Mouse (Mus musculus): ENCODE data around the gene Vegfb. TPM values are rescaled to one million over a fixed set of nuclear protein-coding genes. Genes with fewer than 3 reads are reported as not detected.

The Vegfb gene
- polyA plus RNA-seq, 1 experiment from 2014 or later, result 53.6 TPM

DNA sequence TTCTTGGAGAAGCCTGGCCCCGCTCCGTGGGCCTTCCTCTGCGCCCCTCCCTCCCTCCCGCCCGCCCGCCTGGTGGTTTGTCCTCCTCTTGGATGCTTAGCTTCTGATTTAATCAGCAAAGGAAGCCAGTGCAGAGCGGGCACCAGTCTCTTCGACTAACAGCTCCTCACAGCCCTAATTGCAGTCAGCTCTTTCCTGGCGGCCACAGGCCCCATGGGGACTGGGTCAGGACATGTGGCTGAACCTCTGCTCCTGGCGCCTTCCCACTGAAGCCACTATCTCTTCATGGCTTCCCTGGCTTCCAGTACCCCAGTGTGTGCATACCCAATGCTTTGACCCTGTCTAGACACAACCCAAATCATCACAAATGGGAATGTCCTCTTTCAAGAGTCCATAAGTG lies 31.0 kb downstream of the Vegfb start:
- peaks cover 13% of the 10 kb centered on the region for H3K4me1 ChIP-seq
- no peaks in the 10 kb centered on the region for H3K9me3 ChIP-seq
- peaks cover 74% of the 10 kb centered on the region for H3K36me3 ChIP-seq
- ATAC-seq (ENCODE audit: low FRiP score, low read depth), result no peak
- no peaks in the 10 kb centered on the region for H3K27me3 ChIP-seq
- H3K4me2 ChIP-seq (replicated peaks), result no peak overlapping the region
- H3K27ac ChIP-seq, result no peak overlapping the region
- H3K9ac ChIP-seq, result no peak overlapping the region
- no peak overlapping the region for H3K4me3 ChIP-seq
- WGBS, result 84% methylated on average over 10 of the region's 10 CpGs

DNA sequence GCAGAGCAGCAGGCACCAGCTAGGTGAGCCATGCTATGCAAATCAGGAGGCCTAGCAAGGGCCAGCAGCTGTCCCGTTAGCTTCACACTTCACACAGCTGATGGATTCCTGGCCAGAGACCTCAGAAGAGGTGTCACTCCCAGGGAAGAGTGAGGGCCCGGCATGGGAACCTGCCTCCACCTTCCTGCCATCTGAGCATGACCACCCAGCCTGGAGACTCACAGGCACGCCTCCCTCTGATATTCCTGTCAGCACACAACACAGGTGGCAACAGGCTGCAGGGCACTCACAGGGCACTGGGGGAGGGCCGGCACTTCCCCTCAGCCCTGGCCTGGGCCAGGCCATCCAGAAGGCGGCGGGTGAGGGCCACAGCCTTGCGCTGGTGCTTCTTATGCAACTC lies 32.0 kb downstream of the Vegfb start:
- WGBS, result 63% methylated on average over 7 of the region's 7 CpGs
- no peak overlapping the region for H3K9ac ChIP-seq
- no peaks in the 10 kb centered on the region for H3K27me3 ChIP-seq
- H3K27ac ChIP-seq, result no peak overlapping the region
- ATAC-seq (ENCODE audit: low FRiP score, low read depth), result no peak
- peaks cover 70% of the 10 kb centered on the region for H3K36me3 ChIP-seq
- H3K9me3 ChIP-seq, result no peaks in the 10 kb centered on the region
- no peak overlapping the region for H3K4me3 ChIP-seq
- H3K4me2 ChIP-seq (replicated peaks), result no peak overlapping the region
- H3K4me1 ChIP-seq, result peaks cover 13% of the 10 kb centered on the region

DNA sequence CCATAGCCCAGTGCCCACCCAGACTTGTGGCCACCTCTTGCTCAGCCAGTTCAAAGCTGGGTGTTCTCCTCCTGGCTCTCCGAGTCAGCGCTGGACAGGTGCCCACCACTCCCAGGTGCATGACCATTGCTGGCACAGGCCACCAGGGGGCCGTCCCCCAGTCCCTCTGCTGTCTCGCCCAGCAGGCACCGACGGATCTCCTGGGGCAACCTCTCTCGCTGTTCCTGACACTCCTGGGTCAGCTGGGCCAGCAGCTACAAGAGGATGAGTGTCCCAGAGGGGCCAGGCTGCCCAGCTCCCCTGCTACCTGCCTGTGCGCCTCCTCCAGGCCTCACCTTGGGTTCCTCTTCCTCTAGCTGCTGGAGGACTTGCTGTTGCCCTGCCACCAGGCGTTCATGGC lies 33.4 kb downstream of the Vegfb start:
- peaks cover 19% of the 10 kb centered on the region for H3K4me1 ChIP-seq
- ATAC-seq (ENCODE audit: low FRiP score, low read depth), result no peak
- H3K9ac ChIP-seq, result no peak overlapping the region
- H3K27ac ChIP-seq, result no peak overlapping the region
- H3K27me3 ChIP-seq, result no peaks in the 10 kb centered on the region
- H3K36me3 ChIP-seq, result peaks cover 59% of the 10 kb centered on the region
- H3K9me3 ChIP-seq, result no peaks in the 10 kb centered on the region
- no peak overlapping the region for H3K4me2 ChIP-seq (replicated peaks)
- 58% methylated on average over 9 of the region's 9 CpGs for WGBS
- no peak overlapping the region for H3K4me3 ChIP-seq

GRCm38 (mm10) chr19:6952712-6953037 lies 34.8 kb downstream of the Vegfb start:
- Histone ChIP-seq H3K36me3 (peaks cover 48% of the 10 kb centered on the region), H3K4me1 (peaks cover 19% of the 10 kb centered on the region), H3K9me3 (no peaks in the 10 kb centered on the region), H3K9ac (peak overlapping the region; percentile 84), H3K27me3 (no peaks in the 10 kb centered on the region), H3K4me3 (peak overlapping the region; percentile 69), H3K4me2 (replicated peaks) (peak overlapping the region; percentile 97), H3K27ac (peak overlapping the region; percentile 55; the same call in 1 of the 2 replicates)
- no peak for ATAC-seq (ENCODE audit: low FRiP score, low read depth)
- 15% methylated on average over 3 of the region's 3 CpGs for WGBS

DNA sequence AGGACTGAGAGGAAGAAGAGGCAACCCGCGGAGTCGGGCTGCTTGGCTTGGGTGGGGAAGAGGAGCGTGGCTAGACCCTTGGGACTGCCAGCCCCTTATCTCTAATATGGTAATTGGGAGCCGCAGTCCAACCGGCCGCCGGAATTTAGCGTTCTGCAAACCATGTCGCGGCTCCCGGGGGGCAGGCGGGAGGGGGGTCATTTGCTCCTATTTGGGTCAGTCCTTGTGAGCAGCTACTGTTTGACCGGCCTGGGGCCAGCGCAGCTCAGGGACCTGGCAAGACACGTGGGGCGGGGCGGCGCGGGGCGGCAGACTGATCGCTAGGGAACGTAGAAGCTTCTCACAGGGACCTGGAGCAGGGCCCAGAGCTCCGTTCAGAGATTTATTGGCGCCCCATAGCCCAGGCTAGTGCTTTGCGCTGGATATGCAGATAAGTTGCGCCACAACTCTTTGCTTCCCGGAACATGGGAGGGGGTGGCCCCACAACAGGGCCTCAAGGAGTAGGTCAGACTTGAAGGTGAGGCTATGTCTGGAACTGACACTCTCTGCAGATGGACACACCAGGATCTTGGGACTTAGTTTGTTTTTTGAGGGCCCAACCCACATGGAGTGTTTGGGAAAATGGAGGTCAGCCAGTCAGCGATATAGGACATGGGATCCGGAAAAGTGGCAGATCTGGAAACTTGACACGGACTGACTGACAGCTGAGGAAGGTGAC lies 35.3 kb downstream of the Vegfb start:
- peak; percentile 13; the same call in 1 of the 2 replicates for ATAC-seq (ENCODE audit: low FRiP score, low read depth)
- peak overlapping the region; percentile 84 for H3K9ac ChIP-seq
- peak overlapping the region; percentile 69 for H3K4me3 ChIP-seq
- H3K36me3 ChIP-seq, result peaks cover 43% of the 10 kb centered on the region
- H3K9me3 ChIP-seq, result no peaks in the 10 kb centered on the region
- 3% methylated on average over 31 of the region's 31 CpGs for WGBS
- H3K4me1 ChIP-seq, result peaks cover 19% of the 10 kb centered on the region
- H3K4me2 ChIP-seq (replicated peaks), result peak overlapping the region; percentile 97
- peak overlapping the region; percentile 95 for H3K27ac ChIP-seq
- H3K27me3 ChIP-seq, result no peaks in the 10 kb centered on the region

DNA sequence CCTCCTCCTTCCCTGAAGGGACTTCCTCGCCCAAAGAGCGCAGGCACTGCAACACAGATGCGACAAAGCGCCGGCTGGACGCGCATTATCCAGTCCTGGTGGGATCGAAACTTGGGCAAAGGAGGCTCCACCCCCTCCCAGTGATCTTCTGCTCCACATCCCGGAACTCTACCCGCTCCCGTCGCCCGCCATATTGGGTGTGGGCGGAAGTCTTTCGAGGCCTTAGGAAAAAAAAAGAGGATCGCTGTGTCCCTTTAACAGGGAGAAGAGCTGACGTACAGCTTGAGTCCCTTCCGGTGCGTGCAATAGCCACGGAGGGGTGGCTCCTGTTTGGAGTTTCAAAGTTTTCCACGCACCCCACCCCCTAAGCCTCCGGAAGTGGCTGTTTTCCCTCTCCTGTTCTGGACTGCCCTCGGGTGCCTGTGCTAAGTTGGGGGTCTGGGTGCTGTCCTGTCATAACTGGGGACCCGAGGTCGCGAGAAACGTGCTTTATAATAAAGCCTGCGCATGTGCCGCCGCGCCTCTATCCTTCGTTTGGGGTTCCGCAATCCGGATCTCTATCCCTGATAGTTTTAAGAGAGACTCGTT lies 36.0 kb downstream of the Vegfb start:
- H3K9me3 ChIP-seq, result no peaks in the 10 kb centered on the region
- peak overlapping the region; percentile 97 for H3K4me2 ChIP-seq (replicated peaks)
- peaks cover 19% of the 10 kb centered on the region for H3K4me1 ChIP-seq
- H3K27ac ChIP-seq, result peak overlapping the region; percentile 95
- under 1% methylated on average over 35 of the region's 35 CpGs for WGBS
- ATAC-seq (ENCODE audit: low FRiP score, low read depth), result peak; percentile 83
- H3K9ac ChIP-seq, result peak overlapping the region; percentile 84
- H3K4me3 ChIP-seq, result peak overlapping the region; percentile 69
- no peaks in the 10 kb centered on the region for H3K27me3 ChIP-seq
- H3K36me3 ChIP-seq, result peaks cover 36% of the 10 kb centered on the region

DNA sequence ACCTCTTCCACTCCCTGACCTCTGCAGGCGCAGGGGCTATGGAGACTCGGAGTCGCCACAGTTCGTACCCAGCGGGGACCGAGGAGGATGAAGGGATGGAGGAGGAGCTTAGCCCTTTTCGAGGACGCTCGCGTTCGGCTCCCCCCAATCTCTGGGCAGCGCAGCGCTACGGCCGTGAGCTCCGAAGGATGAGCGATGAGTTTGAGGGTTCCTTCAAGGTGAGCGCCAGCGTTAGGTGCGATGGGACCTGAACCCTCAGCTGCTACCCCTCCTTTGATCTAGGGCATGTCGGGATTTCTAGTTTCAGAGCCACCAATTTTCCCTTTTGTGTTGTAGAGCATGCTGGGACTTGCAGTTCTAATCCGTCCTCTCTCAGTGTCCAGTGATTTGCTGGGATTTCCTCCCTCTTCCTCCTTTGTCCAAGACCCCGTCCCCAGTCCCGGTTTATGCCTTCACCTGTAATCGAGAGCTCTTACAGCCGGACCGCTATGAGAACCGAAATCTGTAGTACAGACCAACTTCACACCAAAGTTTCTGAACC lies 36.8 kb downstream of the Vegfb start:
- H3K9me3 ChIP-seq, result no peaks in the 10 kb centered on the region

GRCm38 (mm10) chr19:6949951-6950350 lies 37.5 kb downstream of the Vegfb start:
- Histone ChIP-seq H3K9ac (peak overlapping the region; percentile 84), H3K27ac (peak overlapping the region; percentile 95), H3K4me2 (replicated peaks) (peak overlapping the region; percentile 97), H3K27me3 (no peaks in the 10 kb centered on the region), H3K9me3 (no peaks in the 10 kb centered on the region), H3K4me3 (peak overlapping the region; percentile 69), H3K36me3 (peaks cover 31% of the 10 kb centered on the region), H3K4me1 (peaks cover 19% of the 10 kb centered on the region)
- no peak for ATAC-seq (ENCODE audit: low FRiP score, low read depth)
- WGBS, result 70% methylated on average over 5 of the region's 5 CpGs

More for the DNA sequence above, 36.8 kb downstream of the Vegfb start:
- peaks cover 34% of the 10 kb centered on the region for H3K36me3 ChIP-seq
- peaks cover 19% of the 10 kb centered on the region for H3K4me1 ChIP-seq
- H3K27me3 ChIP-seq, result no peaks in the 10 kb centered on the region
- peak overlapping the region; percentile 69 for H3K4me3 ChIP-seq
- H3K9ac ChIP-seq, result peak overlapping the region; percentile 84
- peak overlapping the region; percentile 95 for H3K27ac ChIP-seq
- ATAC-seq (ENCODE audit: low FRiP score, low read depth), result peak; percentile 31
- peak overlapping the region; percentile 97 for H3K4me2 ChIP-seq (replicated peaks)
- WGBS, result under 1% methylated on average over 28 of the region's 28 CpGs

DNA sequence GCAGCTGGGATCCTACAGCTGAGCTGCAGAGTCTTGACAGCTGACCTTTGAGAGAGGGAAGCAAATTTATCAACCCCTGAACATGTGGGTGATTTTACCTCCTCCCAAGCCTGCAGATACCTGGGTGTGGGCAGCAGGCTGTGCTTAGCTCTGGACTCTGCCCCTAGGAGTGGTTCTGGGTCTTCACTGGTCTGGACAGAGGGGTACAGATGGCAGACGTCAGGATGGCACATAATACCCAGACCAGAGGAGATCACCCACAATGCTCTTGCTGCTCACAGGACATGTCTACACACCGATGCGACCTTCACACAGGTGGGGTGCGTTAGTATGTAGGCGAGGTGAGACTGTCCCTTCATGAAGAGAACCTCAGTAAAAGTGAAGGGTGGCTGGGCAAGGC lies 37.9 kb downstream of the Vegfb start:
- no peaks in the 10 kb centered on the region for H3K9me3 ChIP-seq
- H3K36me3 ChIP-seq, result peaks cover 27% of the 10 kb centered on the region
- peak overlapping the region; percentile 97; the same call in 1 of the 2 replicates for H3K4me2 ChIP-seq (replicated peaks)
- 0 out of 2 replicates have a peak overlapping the region, but pooled peaks have one; percentile 5 for H3K4me3 ChIP-seq
- no peaks in the 10 kb centered on the region for H3K27me3 ChIP-seq
- H3K9ac ChIP-seq, result no peak overlapping the region; the same call in 1 of the 2 replicates
- WGBS, result 92% methylated on average over 5 of the region's 5 CpGs
- H3K4me1 ChIP-seq, result peaks cover 19% of the 10 kb centered on the region
- H3K27ac ChIP-seq, result no peak overlapping the region
- no peak for ATAC-seq (ENCODE audit: low FRiP score, low read depth)

DNA sequence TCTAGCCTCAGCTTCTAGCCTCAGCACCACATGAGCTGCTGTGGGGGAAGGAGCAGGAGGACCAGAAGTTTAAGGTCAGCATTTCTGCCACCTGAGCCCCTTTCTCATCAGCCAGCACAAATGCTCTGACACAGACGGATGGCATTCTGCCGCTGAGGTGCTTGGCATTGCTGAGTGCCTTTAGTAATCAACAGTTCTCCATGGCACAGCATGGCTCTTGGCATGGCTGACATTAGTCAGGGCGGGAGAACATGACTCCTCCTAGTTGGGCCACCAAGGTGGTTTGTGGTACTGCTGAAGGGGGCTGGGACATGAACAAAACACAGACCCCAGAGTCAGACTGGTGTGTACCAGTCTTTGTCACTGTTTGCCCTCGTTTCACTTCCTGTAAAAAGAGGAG lies 39.3 kb downstream of the Vegfb start:
- Histone ChIP-seq H3K4me2 (replicated peaks) (no peak overlapping the region), H3K27me3 (no peaks in the 10 kb centered on the region), H3K4me1 (peaks cover 23% of the 10 kb centered on the region), H3K4me3 (no peak overlapping the region), H3K9ac (no peak overlapping the region), H3K9me3 (no peaks in the 10 kb centered on the region), H3K27ac (no peak overlapping the region), H3K36me3 (peaks cover 16% of the 10 kb centered on the region)
- ATAC-seq (ENCODE audit: low FRiP score, low read depth), result no peak
- 81% methylated on average over 4 of the region's 4 CpGs for WGBS

- H3K27ac ChIP-seq, result no peak overlapping the region
- WGBS, result 43% methylated on average over 4 of the region's 4 CpGs
- no peak for ATAC-seq (ENCODE audit: low FRiP score, low read depth)
- no peak overlapping the region for H3K9ac ChIP-seq
- H3K9me3 ChIP-seq, result no peaks in the 10 kb centered on the region
- no peak overlapping the region for H3K4me3 ChIP-seq
- peaks cover 23% of the 10 kb centered on the region for H3K4me1 ChIP-seq
- H3K4me2 ChIP-seq (replicated peaks), result no peak overlapping the region
- no peaks in the 10 kb centered on the region for H3K27me3 ChIP-seq
- H3K36me3 ChIP-seq, result peaks cover 16% of the 10 kb centered on the region
Observed at GRCm38 (mm10) chr19:6947742-6948141, 39.7 kb downstream of the Vegfb start.

GRCm38 (mm10) chr19:6943709-6944108 lies 43.7 kb downstream of the Vegfb start:
- no peak overlapping the region for H3K27ac ChIP-seq
- no peak overlapping the region for H3K4me3 ChIP-seq
- no peaks in the 10 kb centered on the region for H3K27me3 ChIP-seq
- H3K9ac ChIP-seq, result no peak overlapping the region
- H3K36me3 ChIP-seq, result peaks cover 11% of the 10 kb centered on the region
- H3K4me2 ChIP-seq (replicated peaks), result no peak overlapping the region
- H3K9me3 ChIP-seq, result no peaks in the 10 kb centered on the region
- 89% methylated on average over 6 of the region's 6 CpGs for WGBS
- no peak for ATAC-seq (ENCODE audit: low FRiP score, low read depth)
- peaks cover 24% of the 10 kb centered on the region for H3K4me1 ChIP-seq

All from limb, embryonic 13.5 days (tissue).